In the genomic region with DNA sequence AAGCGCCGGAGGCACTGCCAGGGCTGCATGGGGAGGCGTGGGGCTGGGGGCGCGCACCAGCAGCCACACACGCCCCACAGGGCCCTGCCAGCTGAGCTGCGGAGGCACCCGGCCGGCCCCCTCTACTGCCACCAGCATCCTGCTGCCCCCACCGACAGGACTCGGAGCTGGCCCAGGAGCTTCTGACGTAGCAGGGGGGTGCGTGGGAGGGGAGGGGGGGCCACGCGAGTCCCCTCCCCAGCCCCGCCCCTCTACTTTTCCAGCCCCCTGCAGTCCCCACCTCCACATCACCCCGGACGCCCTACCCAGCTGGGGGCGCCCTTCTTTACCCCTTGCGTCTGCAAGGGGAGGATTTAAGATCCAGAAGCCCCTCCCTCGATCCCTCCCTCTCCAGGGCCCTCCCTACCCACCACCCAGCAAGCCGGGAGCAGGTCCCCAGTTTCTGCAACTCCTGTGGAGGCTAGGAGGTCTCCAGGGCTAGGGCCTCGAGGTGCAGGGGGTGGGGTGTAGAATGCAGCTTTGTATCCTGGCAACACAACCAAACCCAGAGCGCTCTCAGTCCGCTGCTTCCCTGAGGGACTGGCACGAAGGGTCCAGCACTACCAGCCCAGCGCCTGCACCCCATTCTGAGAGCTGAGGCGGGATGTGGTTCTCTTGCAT, we compare ENCODE assay signal across 8 mouse cellular contexts. TPM values are rescaled to one million over a fixed set of nuclear protein-coding genes. Genes with fewer than 3 reads are reported as not detected.
DNase-seq lines count a peak whose midpoint lies in the region; ATAC-seq lines count a peak whose summit lies in the region.

No protein-coding gene starts in this region.

- no peak overlapping the region for H3K9ac ChIP-seq in intestine, embryonic 15.5 days
- peak overlapping the region; percentile 7; the same call in 1 of the 2 replicates for H3K9ac ChIP-seq in lung, embryonic 15.5 days

- H3K9me3 ChIP-seq in embryonic facial prominence, embryonic 10.5 days: no peaks in the 10 kb centered on the region
- no peaks in the 10 kb centered on the region for H3K9me3 ChIP-seq in intestine, embryonic 15.5 days
- no peaks in the 10 kb centered on the region for H3K9me3 ChIP-seq in lung, embryonic 15.5 days

- peak overlapping the region; percentile 100 for H3K4me2 ChIP-seq in intestine, embryonic 15.5 days (replicated peaks)
- H3K4me2 ChIP-seq in lung, embryonic 15.5 days: peak overlapping the region; percentile 98

- ATAC-seq in intestine, embryonic 15.5 days: no peak
- ATAC-seq in lung, embryonic 15.5 days (ENCODE audit: borderline replicate concordance, extremely low read depth, low FRiP score, low TSS enrichment): no peak

- no peaks in the 10 kb centered on the region for H3K36me3 ChIP-seq in embryonic facial prominence, embryonic 10.5 days (replicated peaks)
- H3K36me3 ChIP-seq in intestine, embryonic 15.5 days: no peaks in the 10 kb centered on the region
- no peaks in the 10 kb centered on the region for H3K36me3 ChIP-seq in lung, embryonic 15.5 days

- peak overlapping the region; percentile 87 for H3K27ac ChIP-seq in embryonic facial prominence, embryonic 10.5 days (replicated peaks)
- no peak overlapping the region for H3K27ac ChIP-seq in intestine, embryonic 15.5 days
- H3K27ac ChIP-seq in lung, embryonic 15.5 days: no peak overlapping the region

- WGBS in embryonic facial prominence, embryonic 10.5 days: under 1% methylated on average over 28 of the region's 28 CpGs
- WGBS in intestine, embryonic 15.5 days: 3% methylated on average over 26 of the region's 28 CpGs
- WGBS in lung, embryonic 15.5 days: under 1% methylated on average over 27 of the region's 28 CpGs

- peaks cover 100% of the 10 kb centered on the region for H3K27me3 ChIP-seq in embryonic facial prominence, embryonic 10.5 days (replicated peaks; ENCODE audit: low read depth, poor library complexity, severe bottlenecking)
- peaks cover 54% of the 10 kb centered on the region for H3K27me3 ChIP-seq in intestine, embryonic 15.5 days (replicated peaks)
- H3K27me3 ChIP-seq in lung, embryonic 15.5 days: peaks cover 71% of the 10 kb centered on the region

- H3K4me3 ChIP-seq in embryonic facial prominence, embryonic 10.5 days: peak overlapping the region; percentile 76
- H3K4me3 ChIP-seq in intestine, embryonic 15.5 days (replicated peaks): peak overlapping the region; percentile 62
- H3K4me3 ChIP-seq in lung, embryonic 15.5 days: peak overlapping the region; percentile 67

- peaks cover 85% of the 10 kb centered on the region for H3K4me1 ChIP-seq in embryonic facial prominence, embryonic 10.5 days
- H3K4me1 ChIP-seq in intestine, embryonic 15.5 days (replicated peaks): peaks cover 38% of the 10 kb centered on the region
- H3K4me1 ChIP-seq in lung, embryonic 15.5 days: peaks cover 70% of the 10 kb centered on the region

- DNase-seq in lung, adult 18-20 months: peak; percentile 11 to 30
- DNase-seq in lung, postnatal 25 days (ENCODE audit: low spot score): no peak
- peak; percentile 54 for DNase-seq in embryonic facial prominence, embryonic 10.5 days (ENCODE audit: low spot score)
- DNase-seq in right cerebral cortex, postnatal 25 days: peak; percentile 82
- DNase-seq in natural killer cell, adult 2 months (ENCODE audit: low spot score in 2 of 2): no peak
- no peak for DNase-seq in adrenal gland, adult (ENCODE audit: inconsistent age in 2 of 2, low spot score in 1 of 2)

RNA-seq across cellular contexts. Expression of gene Srcin1, which starts 2.0 kb away (rescaled TPM):
- 0.72 and 0.80 TPM in 2 replicates for polyA plus RNA-seq in embryonic facial prominence, embryonic 10.5 days (2016; fragmentation: Nextera tagmentation; extraction: Ambion mirVana)
- polyA plus RNA-seq in intestine, embryonic 15.5 days (2015; fragmentation: Nextera tagmentation; extraction: Ambion mirVana): 0.24 and 0.25 TPM in 2 replicates
- 0.53 and 0.87 TPM in 2 replicates for polyA plus RNA-seq in lung, embryonic 15.5 days (2015; fragmentation: Nextera tagmentation; extraction: Ambion mirVana)

RNA-seq across cellular contexts. Expression of gene Epop, which starts 55.5 kb away (rescaled TPM):
- polyA plus RNA-seq in embryonic facial prominence, embryonic 10.5 days (2016; fragmentation: Nextera tagmentation; extraction: Ambion mirVana): 13.0 and 14.4 TPM in 2 replicates
- polyA plus RNA-seq in intestine, embryonic 15.5 days (2015; fragmentation: Nextera tagmentation; extraction: Ambion mirVana): 2.7 and 3.7 TPM in 2 replicates
- polyA plus RNA-seq in lung, embryonic 15.5 days (2015; fragmentation: Nextera tagmentation; extraction: Ambion mirVana): 4.3 and 4.4 TPM in 2 replicates

Comparison
In these comparisons a context has a peak if more than half of its experiments do, and no peak if none do; other contexts are left out.
1. DNase-seq: peak in lung, adult 18-20 months (2 of 2), embryonic facial prominence, embryonic 10.5 days (single experiment) and right cerebral cortex, postnatal 25 days (single experiment); none in lung, postnatal 25 days (single experiment), natural killer cell, adult 2 months (0 of 2) and adrenal gland, adult (0 of 2).
2. Peak in every context shown above with its lines, with median percentiles within 50 percentile points of each other: H3K4me3 ChIP-seq.